Mouse (Mus musculus) 416B (cell line): ENCODE data around the gene Gm44502.

Experiments
- DNase-seq: peaks from one replicate; pipeline ENCODE4 v3.0.0; 2011; ENCODE audit warnings: low read depth

Gm44502 gene

GRCm38 (mm10) chr15:89429352-89430221 lies at the start of gene Gm44502, which contains the start of the genes C730034F03Rik and Chkb:
TSS of gene Gm44502 (minus strand) at chr15:89429696.
TSS of gene C730034F03Rik (plus strand) at chr15:89429589.
TSS of gene Chkb (minus strand) at chr15:89429908.
- peak; percentile 99 for DNase-seq

- no peak for DNase-seq
Observed at GRCm38 (mm10) chr15:89478622-89479021, 49.1 kb upstream of the Gm44502 start.

GRCm38 (mm10) chr15:89477806-89478205 lies 48.3 kb upstream of the Gm44502 start:
- no peak for DNase-seq

- DNase-seq: no peak
Observed at GRCm38 (mm10) chr15:89477091-89477491, 47.6 kb upstream of the Gm44502 start, which contains the start of gene Arsa. TSS of gene Arsa (minus strand) at chr15:89477425.

GRCm38 (mm10) chr15:89476475-89476815 lies 46.9 kb upstream of the Gm44502 start:
- DNase-seq: peak; percentile 77

- DNase-seq: peak; percentile 96
Observed at GRCm38 (mm10) chr15:89475611-89476474, 46.3 kb upstream of the Gm44502 start.

- no peak for DNase-seq
Observed at GRCm38 (mm10) chr15:89475293-89475600, 45.8 kb upstream of the Gm44502 start.

- DNase-seq: no peak
Observed at GRCm38 (mm10) chr15:89474596-89475292, 45.2 kb upstream of the Gm44502 start.

GRCm38 (mm10) chr15:89473921-89474320 lies 44.4 kb upstream of the Gm44502 start:
- DNase-seq: no peak

- DNase-seq: no peak
Observed at GRCm38 (mm10) chr15:89473370-89473769, 43.9 kb upstream of the Gm44502 start.

GRCm38 (mm10) chr15:89471476-89471875 lies 42.0 kb upstream of the Gm44502 start:
- no peak for DNase-seq

GRCm38 (mm10) chr15:89468577-89468976 lies 39.1 kb upstream of the Gm44502 start:
- DNase-seq: peak; percentile 65

- DNase-seq: no peak
Observed at GRCm38 (mm10) chr15:89465052-89465451, 35.6 kb upstream of the Gm44502 start.

- peak; percentile 65 for DNase-seq
Observed at GRCm38 (mm10) chr15:89463334-89464235, 34.1 kb upstream of the Gm44502 start.

- no peak for DNase-seq
Observed at GRCm38 (mm10) chr15:89462176-89462575, 32.7 kb upstream of the Gm44502 start.

- DNase-seq: no peak
Observed at GRCm38 (mm10) chr15:89461321-89461720, 31.8 kb upstream of the Gm44502 start.

GRCm38 (mm10) chr15:89460298-89460697 lies 30.8 kb upstream of the Gm44502 start:
- DNase-seq: no peak

GRCm38 (mm10) chr15:89459821-89460220 lies 30.3 kb upstream of the Gm44502 start:
- no peak for DNase-seq

- DNase-seq: no peak
Observed at GRCm38 (mm10) chr15:89458942-89459341, 29.4 kb upstream of the Gm44502 start.

GRCm38 (mm10) chr15:89455642-89456041 lies 26.1 kb upstream of the Gm44502 start:
- DNase-seq: no peak

GRCm38 (mm10) chr15:89454857-89455256 lies 25.4 kb upstream of the Gm44502 start:
- DNase-seq: no peak
